Mouse (Mus musculus) left cerebral cortex, adult 8-10 months (tissue): Measurements from ENCODE around the gene Smg5. TPM values are rescaled to one million over a fixed set of nuclear protein-coding genes. Genes with fewer than 3 reads are reported as not detected.
A peak's percentile ranks its signal among the peaks of the same experiment; 100 is the strongest.
"Not testable (repeated sequence)": the region's sequence is repeated elsewhere in the genome, so short reads cannot be mapped to it uniquely, and the experiment has no call there.

ENCODE experiments used
- DNase-seq, 2 experiments: peaks; one replicate each; pipeline ENCODE4 v3.0.0; 2022; ENCODE audit warnings: low spot score in 2 of 2
- total RNA-seq, 4 experiments: library from RNA; stranded (reverse); gene quantifications; 2 replicates each; pipeline ENCODE4 v1.2.4; 2022

Gene Smg5
- total RNA-seq, 4 experiments from 2014 or later = 80.2 to 90.1 (median 83.9) TPM

DNA sequence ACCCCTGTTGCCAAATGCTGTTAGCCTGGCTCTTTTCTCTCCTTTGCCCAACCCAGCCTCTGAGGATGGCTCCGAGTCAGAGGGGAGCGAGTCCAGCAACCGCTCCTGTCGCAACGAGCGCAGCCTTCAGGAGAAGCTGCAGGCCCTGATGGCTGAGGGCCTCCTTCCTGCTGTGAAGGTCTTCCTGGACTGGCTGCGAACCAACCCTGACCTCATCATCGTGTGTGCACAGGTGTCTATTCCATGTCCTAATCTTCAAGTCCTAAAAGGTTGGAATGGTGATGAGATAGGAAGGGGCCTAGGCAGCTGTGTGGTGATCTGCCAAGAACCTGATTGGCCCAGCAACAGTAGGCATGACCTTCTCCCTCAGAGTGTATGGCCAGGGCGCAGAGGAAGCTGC is 16.8 kb downstream of the Smg5 start:
- no peak for DNase-seq

DNA sequence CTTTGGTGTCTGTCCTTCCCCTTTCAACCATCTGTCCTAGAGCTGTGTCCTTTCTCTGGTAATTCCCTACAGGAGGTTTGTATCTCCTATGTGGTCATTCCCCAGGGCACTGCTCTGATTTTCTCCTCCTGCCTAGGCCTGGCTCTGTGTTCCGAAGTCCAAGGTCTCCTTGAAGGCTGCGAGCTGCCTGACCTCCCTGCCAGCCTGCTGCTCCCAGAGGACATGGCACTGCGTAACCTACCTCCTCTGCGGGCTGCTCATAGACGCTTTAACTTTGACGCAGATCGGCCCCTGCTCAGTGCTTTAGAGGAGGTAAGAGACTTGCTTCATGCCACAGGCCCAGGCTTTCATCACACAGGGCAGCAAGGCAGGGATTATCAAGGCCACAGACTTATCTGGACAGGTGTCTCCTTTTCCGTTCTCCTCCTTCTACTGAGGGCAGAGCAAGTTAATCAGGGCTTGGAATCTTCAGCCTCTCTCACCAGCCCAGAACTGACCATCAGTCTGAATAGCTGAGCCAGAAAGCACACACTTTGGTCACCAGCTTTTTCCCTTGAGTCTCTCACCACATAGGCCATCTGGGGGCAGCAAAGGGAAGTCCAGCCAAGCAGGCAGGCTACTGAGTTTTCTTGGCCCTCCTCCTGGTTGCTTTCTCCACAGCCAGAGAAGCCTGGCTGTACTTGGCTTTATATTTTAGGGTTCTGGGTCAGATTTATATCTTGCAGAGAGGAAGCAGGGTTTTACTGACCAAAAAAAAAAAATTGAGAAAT is 18.5 kb downstream of the Smg5 start:
- no peak for DNase-seq

DNA sequence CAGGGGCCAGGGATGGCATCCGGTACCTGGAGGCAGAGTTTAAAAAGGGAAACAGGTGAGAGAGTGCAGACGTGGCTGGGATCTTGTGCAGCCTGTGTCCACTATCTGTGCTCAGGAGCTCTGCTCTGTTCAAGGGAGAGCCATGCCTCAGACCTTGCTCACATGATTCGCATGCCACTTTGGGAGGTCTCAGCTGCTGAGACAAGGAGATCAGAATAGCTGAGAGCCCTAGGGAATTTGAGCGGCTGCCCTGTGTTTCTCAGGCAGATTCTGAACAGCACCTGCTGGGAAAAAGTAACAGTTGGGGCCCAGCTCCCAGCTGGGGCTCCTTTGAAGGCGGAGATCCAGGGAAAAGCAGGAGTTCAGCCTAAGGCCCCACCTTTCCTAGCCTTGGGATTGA is 23.5 kb downstream of the Smg5 start:
- DNase-seq = no peak

DNA sequence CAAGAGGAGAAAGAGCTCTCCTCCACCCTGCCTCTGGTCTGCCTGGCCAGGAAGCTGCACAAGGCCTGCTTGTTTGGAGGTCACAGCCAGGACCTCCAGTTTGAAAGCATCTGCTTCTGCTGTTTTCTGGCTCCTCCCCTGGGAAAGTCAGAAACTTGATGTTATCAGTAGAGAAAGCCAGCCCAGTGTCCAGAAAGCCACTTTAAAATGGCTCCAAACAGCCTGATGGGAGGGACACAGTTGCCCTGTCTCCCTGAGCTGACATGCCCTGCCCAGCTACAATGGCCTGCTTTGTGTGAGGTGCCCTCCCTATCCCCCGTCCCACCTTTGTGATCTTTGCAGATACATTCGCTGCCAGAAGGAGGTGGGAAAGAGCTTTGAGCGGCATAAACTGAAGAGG is 23.9 kb downstream of the Smg5 start:
- no peak for DNase-seq

DNA sequence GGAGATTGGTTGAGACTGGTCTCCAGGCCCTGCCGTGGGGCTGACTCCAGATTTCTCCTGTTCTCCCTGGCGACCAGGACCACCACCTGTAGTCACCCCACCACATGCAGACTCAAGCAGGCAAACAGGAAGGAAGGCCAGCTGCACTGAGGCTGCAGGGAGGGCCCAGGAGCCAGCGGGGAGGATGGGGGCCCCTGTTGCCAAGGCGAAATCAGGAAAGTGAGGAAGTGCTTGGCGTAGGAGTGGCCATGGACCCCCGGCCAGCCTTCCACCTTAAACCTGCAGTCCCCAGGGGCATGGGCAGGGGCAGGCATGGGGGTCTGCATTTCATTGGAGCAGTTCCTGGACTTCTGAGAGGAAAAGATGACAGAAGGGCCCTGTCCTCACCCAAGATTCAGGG is 25.0 kb downstream of the Smg5 start:
- no peak for DNase-seq

DNA sequence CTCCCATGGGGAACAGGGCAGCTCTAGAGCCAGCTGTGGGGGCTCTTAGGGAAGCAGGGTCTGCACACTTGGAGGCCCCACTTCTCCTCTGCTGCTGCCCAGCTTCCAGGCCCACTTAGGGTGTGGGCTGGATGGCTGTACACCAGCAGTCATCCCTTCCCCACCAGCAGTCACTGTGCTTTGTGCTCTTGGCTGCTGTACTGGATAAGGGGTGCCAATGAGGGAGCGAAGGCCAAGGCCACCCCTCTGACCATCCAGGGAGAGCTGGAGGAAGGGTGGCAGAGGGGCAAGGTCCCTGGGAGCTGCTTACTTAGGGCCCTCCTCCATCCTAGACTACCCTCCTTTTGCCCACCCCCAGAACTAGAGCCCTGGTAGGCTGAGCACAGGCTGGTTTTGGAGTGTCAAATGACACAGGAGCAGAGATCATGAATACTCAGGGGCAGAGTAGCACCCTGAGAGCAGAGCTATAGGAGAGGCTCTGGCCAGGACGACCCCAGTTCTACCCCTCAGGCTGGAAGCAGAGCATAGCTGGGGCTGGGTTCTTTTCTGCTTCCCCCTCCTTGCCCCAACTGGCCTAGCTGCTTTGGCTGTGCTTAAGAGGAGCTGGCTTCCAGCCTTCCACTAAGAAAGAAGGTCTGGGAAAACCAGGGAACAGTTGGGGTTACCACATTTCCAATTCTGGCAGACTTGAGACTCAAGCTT is 25.7 kb downstream of the Smg5 start:
- peak in 1 of 2 experiments; percentile 36 for DNase-seq

DNA sequence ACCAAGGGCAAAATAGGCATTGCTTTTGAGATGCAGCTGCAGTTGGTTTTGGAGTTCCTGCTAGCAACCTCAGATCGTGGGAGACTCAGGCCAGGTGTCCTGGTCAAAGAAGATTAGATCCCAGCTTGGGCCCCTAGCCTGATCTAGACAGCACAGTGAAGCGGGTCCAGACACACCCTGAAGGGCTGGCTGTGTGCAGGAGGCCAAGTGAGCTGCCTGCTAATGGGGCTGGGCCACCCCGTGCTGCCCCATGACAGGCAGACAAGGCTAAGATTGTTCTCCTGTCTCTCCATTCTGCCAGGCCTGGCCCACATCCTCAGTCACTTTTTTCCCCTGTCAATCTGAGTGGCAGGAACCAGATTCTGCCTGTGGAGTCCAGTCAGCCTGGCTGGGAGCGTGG is 27.6 kb downstream of the Smg5 start:
- peak in 1 of 2 experiments; percentile 74 for DNase-seq

DNA sequence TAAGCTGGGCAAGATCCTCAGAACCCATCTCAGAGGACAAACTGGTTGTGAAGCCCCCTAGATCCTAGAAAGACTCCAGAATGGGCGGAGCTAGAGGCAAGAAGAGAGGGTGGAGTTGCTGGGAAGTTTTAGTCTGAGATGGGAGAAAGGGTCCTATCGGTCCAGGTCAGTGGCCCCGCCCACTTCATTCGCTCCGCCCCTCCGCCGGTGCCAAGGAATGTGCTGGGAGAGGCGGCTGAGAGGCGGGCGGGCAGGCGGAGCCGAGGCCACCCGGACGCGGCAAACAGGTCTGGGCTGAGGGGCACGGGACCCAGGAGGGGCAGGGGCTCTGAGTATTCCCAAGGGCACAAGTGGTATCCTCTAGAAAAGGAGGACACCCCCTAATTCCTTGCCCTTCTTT is 28.3 kb downstream of the Smg5 start, which contains the start of gene Paqr6:
Gene Paqr6 (plus strand): TSS at position 248 of the 400 bp plus-strand sequence.
- peak in 1 of 2 experiments; percentile 48 for DNase-seq

DNA sequence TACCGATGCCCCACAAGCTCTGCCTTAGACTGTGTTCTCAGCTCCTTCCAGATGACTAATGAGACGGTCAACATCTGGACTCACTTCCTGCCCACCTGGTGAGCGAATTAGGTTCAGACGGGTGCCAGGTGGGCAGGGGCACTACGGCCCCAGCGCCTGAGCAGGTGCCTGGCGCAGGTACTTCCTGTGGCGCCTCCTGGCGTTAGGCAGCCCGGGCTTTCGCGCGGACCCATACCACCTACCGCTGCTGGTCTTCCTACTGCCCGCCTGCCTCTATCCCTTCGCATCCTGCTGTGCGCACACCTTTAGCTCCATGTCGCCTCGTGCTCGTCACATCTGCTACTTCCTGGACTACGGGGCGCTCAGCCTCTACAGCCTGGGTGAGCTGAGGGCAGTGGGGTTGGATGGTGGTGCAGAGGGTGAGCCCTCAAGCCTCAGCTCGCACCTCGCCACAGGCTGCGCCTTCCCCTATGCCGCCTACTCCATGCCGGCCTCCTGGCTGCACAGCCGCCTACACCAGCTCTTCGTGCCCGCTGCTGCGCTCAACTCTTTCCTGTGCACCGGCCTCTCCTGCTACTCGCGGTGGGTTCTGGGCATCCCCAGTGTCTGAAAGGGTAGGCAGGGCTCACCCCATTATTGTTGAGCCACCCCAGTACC is 29.8 kb downstream of the Smg5 start:
- DNase-seq = no peak

DNA sequence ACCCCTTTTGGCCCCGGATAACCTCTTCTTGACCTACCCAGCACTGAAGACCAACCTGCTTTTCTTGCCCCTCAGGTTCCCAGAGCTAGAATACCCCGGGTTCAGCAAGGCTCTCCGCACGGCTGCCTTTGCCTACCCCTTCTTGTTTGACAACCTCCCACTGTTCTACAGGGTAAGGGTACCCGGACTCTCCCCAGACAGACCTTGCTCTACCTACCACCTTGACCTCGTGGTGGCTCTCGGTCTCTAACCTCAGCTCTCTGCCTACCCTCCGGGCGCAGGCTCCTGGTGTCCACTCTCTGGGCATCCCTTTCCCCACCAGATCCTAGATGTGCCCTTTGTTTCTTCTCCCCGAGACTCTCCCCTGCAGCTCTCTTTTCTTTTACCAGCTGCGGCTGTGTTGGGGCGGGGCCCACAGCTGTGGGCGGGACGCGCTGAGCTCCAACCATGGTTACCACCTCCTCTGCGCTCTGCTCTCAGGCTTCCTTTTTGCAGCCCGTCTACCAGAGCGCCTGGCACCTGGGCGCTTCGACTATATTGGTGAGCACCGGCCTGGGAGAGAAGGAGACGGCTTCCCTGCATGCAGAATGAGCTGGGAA is 30.9 kb downstream of the Smg5 start:
- peak; percentile 58 to 69 for DNase-seq

DNA sequence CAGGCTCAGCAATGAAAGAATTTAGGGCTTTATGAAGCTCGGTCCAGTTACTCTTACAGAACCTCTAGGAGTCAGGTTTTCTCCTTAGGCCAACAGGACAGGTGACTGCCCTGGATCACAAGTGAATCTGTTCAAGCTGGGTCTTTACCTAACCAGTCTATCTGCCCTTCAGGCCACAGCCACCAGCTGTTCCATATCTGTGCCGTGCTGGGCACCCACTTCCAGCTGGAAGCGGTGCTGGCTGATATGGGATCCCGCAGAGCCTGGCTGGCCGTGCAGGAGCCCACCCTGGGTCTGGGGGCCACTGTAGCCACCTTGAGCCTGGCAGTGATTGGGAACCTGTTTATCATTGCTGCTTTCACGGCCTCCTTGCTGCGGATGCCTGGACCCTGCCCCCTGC is 31.5 kb downstream of the Smg5 start:
- not testable (repeated sequence) for DNase-seq

DNA sequence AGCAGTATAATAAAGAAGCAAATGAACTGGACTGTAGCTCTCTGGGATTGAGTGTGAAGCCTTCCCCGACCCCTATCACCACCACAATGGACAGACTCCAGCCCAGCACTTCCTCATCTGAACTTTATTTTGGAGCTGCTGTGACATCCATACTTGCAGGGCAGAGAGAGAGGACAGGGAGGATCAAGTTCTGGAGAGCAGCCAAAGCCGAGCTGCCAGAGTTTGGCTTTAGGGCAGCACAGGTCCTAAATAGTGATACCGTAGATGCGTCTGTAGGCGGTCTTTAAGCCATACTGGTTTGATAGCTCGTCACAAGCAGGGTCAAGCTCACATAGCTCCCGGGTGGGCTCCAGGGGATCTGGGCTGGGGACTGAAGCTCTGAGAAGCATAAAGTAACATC is 32.5 kb downstream of the Smg5 start:
- not testable (repeated sequence) for DNase-seq

DNA sequence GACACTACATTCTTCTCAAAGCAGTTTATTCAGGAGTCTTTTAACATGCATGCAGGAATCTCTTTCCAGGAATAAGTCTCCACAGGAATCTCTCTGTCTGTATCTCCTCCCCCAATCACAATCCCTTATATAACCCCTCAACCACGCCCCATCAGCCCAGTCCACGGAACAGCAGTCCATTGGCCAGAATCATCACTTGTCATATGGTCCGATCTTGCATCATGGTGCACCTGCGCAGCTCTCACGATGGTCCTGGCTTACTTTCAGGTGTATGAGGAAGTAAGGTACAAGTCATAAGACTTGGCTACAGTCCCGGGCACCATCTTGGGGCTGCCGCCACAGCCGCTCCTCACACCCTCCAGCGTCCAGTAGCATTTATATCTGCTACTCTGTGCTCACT is 36.6 kb downstream of the Smg5 start, which contains the start of gene Bglap3:
Gene Bglap3 (minus strand): TSS at position 101 of the 400 bp plus-strand sequence.
- not testable (repeated sequence) for DNase-seq

DNA sequence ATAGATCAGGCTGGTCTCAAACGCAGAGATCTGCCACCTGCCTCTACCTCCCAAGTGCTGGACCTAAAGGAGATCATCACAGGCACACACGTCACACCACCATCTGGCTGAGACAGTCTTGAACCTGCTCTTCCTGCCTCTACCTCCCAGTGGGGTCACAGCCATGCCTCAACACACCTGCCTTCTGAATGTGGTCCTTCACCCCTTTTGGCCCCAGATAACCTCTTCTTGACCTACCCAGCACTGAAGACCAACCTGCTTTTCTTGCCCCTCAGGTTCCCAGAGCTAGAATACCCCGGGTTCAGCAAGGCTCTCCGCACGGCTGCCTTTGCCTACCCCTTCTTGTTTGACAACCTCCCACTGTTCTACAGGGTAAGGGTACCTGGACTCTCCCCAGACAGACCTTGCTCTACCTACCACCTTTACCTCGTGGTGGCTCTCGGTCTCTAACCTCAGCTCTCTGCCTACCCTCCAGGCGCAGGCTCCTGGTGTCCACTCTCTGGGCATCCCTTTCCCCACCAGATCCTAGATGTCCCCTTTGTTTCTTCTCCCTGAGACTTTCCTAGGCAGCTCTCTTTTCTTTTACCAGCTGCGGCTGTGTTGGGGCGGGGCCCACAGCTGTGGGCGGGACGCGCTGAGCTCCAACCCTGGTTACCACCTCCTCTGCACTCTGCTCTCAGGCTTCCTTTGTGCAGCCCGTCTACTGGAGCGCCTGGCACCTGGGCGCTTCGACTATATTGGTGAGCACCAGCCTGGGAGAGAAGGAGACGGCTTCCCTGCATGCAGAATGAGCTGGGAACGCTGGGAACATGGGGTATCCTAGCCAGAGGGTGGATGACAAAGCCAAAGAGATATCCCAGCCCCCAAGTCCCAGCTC is 39.9 kb downstream of the Smg5 start:
- DNase-seq = not testable (repeated sequence)

DNA sequence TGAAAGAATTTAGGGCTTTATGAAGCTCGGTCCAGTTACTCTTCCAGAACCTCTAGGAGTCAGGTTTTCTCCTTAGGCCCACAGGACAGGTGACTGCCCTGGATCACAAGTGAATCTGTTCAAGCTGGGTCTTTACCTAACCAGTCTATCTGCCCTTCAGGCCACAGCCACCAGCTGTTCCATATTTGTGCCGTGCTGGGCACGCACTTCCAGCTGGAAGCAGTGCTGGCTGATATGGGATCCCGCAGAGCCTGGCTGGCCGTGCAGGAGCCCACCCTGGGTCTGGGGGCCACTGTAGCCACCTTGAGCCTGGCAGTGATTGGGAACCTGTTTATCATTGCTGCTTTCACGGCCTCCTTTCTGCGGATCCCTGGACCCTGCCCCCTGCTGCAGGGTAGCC is 40.6 kb downstream of the Smg5 start:
- DNase-seq = not testable (repeated sequence)

DNA sequence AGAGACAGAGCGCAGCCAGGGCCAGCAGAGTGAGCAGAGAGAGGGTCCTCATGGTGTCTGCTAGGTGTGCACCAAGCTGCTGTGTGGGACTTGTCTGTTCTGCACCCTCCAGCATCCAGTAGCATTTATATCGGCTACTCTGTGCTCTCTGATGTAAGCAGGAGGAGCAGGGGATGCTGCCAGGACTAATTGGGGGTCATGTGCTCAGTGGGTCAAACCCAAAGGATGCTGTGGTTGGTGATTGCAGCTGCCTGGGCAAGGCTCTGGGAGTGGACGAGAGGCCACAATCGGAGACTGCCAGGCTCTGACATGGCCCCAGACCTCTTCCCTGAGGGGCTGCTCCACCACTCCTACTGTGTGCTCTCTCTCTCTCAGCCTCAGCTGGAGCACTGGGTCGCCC is 42.5 kb downstream of the Smg5 start, which contains the start of gene Bglap2:
Gene Bglap2 (minus strand): TSS at position 101 of the 400 bp plus-strand sequence.
- not testable (repeated sequence) for DNase-seq

DNA sequence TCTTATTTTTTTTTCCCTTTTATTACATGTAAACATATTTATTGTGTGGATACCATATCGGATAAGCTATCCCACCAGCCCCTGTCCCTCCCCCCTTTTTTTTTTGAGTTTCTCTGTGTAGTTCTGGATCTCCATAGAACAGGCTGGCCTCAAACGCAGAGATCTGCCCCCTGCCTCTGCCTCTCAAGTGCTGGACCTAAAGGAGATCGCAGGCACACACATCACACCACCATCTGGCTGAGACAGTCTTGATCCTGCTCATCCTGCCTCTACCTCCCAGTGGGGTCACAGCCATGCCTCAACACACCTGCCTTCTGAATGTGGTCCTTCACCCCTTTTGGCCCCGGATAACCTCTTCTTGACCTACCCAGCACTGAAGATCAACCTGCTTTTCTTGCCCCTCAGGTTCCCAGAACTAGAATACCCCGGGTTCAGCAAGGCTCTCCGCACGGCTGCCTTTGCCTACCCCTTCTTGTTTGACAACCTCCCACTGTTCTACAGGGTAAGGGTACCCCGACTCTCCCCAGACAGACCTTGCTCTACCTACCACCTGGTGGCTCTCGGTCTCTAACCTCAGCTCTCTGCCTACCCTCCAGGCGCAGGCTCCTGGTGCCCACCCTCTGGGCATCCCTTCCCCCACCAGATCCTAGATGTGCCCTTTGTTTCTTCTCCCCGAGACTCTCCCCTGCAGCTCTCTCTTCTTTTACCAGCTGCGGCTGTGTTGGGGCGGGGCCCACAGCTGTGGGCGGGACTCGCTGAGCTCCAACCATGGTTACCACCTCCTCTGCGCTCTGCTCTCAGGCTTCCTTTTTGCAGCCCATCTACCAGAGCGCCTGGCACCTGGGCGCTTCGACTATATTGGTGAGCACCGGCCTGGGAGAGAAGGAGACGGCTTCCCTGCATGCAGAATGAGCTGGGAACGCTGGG is 45.6 kb downstream of the Smg5 start:
- not testable (repeated sequence) for DNase-seq

DNA sequence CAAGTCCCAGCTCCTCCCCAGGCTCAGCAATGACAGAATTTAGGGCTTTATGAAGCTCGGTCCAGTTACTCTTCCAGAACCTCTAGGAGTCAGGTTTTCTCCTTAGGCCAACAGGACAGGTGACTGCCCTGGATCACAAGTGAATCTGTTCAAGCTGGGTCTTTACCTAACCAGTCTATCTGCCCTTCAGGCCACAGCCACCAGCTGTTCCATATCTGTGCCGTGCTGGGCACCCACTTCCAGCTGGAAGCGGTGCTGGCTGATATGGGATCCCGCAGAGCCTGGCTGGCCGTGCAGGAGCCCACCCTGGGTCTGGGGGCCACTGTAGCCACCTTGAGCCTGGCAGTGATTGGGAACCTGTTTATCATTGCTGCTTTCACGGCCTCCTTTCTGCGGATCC is 46.3 kb downstream of the Smg5 start:
- DNase-seq = not testable (repeated sequence)

DNA sequence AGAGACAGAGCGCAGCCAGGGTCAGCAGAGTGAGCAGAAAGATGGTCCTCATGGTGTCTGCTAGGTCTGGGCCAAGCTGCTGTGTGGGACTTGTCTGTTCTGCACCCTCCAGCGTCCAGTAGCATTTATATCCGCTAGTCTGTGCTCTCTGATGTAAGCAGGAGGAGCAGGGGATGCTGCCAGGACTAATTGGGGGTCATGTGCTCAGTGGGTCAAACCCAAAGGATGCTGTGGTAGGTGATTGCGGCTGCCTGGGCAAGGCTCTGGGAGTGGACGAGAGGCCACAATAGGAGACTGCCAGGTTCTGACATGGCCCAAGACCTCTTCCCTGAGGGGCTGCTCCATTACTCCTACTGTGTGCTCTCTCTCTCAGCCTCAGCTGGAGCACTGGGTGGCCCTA is 48.3 kb downstream of the Smg5 start, which contains the start of gene Bglap:
Gene Bglap (minus strand): TSS at position 101 of the 400 bp plus-strand sequence.
- DNase-seq = no peak
